Mouse (Mus musculus): ENCODE data around the gene Tmem174. TPM values are rescaled to one million over a fixed set of nuclear protein-coding genes. Genes with fewer than 3 reads are reported as not detected.
A peak's percentile ranks its signal among the peaks of the same experiment; 100 is the strongest.

Tmem174 gene
- total RNA-seq, 2 experiments from 2014 or later, result 0.15 TPM; not detected in 1

DNA sequence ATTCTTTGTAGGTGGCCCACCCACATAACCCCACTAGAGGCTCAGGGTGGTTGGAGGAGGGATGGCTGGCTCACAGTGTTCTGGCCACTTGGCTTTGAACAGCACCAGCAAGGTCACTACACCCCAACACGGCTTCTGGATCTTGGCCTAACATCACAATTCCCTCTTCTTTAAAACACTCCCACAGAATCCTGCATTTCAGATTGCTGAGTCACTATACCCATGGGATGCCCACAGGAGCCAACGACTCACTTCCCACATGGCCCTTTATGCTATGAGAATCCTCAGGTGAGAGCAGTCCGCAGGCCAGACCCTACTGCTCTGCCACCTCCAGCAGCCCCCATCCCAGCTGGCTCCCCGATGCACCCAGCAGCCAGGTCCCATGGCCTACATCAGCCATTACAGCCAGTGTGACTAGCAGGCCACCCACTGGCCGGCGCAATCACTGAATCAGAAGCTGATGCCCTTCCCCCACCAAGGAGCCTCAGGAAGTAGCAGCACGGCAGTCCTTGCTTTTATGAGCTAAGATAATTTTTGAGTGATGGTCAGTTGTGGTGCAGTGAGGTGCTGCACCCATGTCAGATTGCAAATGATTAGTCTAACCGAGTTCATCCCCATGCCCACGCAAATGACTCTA, 4.8 kb downstream of the Tmem174 start:
- no peak for DNase-seq

DNA sequence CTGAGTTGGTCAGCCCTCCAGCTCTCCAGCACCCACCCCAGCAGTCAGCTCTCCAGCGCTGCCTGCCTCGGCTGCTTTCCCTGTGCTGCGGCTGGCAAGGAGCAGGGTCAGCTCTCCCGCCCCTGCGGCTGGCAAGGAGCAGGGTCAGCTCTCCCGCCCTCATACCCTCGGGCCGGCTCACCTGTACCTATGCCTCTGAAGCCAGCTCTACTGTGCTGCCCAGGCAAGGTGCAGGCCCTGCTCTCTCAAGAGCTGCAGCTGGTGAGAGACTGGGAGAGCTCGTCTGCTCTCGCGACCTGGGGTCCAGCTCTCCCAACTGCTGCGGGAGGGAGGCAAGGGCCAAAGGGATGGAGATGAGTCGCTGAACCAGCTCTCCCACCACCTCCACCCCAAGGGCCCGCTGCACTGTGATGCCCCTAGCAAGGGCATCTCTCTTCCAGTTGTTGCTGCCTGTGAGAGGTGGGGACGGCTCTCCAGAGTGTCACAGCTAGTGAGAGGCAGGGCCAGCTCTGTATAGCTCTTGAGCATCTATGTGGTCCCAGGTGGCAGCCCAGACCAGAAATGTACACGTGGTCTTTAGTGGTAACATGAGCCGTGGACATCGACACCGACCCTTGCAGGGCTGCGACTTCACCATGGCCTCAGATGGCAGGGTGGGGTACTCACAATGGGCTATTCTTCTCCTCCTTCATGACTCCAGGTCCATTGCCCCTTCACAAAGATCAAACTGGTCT, 5.9 kb downstream of the Tmem174 start:
- no peak for DNase-seq

GRCm38 (mm10) chr13:98626736-98627135, 10.5 kb downstream of the Tmem174 start:
- no peak for DNase-seq

GRCm38 (mm10) chr13:98624506-98624905, 12.7 kb downstream of the Tmem174 start:
- no peak for DNase-seq

GRCm38 (mm10) chr13:98622881-98623549, 14.2 kb downstream of the Tmem174 start:
- no peak for DNase-seq

- DNase-seq, result no peak
Measured at GRCm38 (mm10) chr13:98617429-98618067, 19.7 kb downstream of the Tmem174 start.

- no peak for DNase-seq
Measured at GRCm38 (mm10) chr13:98607885-98608477, 29.2 kb downstream of the Tmem174 start.

DNA sequence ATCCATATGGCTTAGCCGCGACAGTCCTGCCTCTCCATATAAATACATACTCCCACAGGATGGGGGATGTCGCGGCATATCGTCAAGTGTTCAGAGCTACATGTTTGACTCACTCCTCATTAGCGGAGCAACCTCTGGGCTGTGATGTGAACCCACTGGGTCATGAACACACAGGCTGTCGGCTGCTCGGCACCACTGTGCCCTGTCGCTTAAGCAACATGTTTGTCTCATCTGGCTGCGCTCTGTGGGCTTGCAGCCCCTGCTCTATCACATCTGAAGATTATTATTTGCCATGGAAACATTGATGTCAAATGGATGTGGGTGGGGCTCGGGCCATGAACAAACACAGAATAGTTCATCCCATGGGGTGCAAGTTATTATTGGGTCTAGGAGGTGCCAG, 33.4 kb downstream of the Tmem174 start:
- DNase-seq, result no peak

GRCm38 (mm10) chr13:98596746-98597145, 40.5 kb downstream of the Tmem174 start:
- DNase-seq, result peak in 1 of 2 experiments; percentile 13

DNA sequence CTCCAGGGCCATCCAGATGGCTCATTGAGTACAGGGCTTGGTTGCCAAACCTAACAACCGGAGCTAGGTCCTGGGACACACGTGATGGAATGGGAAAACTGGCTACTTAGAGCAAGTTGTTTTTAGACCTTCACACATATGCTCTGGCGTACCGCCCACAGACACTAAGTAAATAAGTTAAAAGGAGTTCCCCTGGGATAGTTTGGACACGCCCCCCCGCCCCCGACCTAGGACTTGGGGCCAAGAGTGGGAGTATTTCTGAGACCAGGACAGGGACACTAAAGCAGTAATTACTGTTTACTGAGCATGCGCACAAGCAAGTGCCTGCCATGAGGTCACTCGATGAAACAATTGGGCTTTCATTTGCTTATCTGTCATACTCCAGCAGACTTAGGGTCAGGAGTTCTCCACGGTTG, 42.5 kb downstream of the Tmem174 start:
- no peak for DNase-seq

- no peak for DNase-seq
Measured at GRCm38 (mm10) chr13:98593938-98594539, 43.2 kb downstream of the Tmem174 start.

DNA sequence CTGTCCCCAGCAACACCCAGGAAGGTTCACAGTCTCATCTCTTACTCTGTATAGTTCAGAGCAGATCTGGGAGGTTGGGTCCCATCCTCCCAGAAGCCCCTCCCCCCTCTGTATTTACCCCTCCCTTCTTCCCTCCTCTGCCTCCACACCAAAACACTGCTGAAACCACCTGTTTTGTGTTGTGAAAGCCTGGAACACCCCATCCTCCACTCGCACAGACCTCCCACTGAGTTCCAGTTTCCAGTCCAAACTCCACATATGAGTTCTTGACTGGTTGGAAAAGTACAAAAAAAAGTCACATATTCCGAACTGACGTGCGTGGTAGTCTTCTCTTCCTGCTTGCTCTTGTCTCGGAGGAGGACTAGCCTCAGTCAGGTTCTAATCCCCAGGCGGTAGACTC, 45.8 kb downstream of the Tmem174 start:
- no peak for DNase-seq

GRCm38 (mm10) chr13:98590693-98591389, 46.4 kb downstream of the Tmem174 start:
- DNase-seq, result no peak

DNA sequence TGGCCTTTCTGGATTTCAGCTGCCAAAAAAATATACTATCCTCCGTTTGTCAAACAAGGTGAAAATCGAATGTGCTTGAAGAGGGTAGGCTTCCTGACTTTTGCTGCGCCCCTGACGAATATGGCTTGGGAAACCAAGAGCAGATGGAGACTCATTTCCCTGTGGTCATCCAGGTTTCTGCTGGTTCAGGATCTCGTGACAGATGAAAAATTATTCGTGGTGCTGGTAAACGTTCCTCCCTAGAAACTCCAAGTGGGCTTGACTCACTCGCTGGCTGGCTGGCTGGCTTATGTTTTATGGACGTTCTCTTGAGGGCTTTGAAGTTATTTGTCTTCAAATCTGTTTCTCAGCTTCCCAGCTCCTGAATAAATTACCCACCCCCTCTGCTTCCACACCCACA, 47.6 kb downstream of the Tmem174 start:
- DNase-seq, result no peak

- DNase-seq, result peak; percentile 55 to 70
Measured at GRCm38 (mm10) chr13:98588951-98589501, 48.2 kb downstream of the Tmem174 start.

DNA sequence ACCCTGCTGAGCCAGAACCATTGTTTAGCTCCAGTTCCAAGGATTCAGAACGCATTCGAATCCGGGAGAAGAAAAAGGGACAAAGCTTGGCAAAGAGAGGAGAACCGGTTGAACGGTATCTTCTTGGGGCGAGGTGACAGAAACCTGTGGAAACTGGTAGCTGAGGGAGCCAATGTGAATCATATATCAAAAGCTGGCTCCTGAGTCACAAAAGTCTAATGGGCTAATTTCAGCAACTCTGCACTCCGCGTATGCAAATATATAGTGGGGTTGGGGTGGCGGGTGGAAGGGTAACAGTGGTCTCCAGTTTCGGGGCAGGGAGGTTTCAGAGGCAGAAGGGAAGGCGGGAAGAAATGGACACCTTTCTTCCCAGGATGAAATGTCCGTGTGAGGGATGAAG, 48.7 kb downstream of the Tmem174 start:
- no peak for DNase-seq

DNA sequence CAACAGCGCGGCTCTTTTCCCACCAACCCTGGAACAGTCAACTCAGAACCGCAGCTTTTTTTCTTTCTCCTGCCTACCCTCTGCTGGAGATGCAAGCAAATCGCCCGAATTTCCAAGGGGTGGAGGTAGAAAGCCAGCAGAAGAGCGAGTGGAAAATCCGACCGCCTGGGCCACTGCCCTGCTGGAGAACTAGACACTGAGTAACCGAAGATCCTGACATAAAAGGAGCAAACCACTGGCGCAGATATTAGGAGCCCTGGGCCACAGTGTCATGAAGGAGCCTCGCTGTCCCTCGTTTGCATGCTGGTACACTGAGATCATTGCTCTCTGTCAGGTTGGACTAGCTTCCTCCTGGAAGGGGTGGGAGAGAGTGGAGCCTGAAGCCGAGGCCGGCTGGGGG, 49.6 kb downstream of the Tmem174 start:
- DNase-seq, result peak in 1 of 2 experiments; percentile 27

GRCm38 (mm10) chr13:98586817-98587575, 50.2 kb downstream of the Tmem174 start:
- DNase-seq, result peak in 1 of 2 experiments; percentile 30

All from layer of hippocampus, postnatal 36 days (tissue).